Mouse (Mus musculus): Measurements from ENCODE around the gene Sfpq.

Sfpq gene

GRCm38 (mm10) chr4:127027228-127028190, 6.4 kb downstream of the Sfpq start:
- no peak for DNase-seq (ENCODE audit: low spot score)

DNA sequence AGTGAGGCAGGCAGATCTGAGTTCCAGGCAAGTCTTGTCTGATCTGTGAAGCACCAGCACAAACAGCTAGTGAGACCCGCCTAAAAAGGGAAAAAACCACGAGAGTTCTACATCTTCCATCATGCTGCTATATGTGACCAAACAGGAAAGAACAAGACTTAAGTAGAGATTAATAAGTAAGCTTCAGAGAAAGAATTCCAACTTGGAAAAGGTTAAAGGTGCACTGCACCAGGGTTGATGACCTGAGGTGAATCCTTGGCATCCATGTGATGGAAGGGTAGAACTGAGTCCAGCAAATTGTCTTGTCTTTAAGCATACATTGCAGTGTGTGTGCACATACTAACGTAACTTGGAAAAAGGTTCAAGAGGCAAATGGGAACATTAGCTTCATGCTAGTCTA, 16.0 kb downstream of the Sfpq start:
- DNase-seq (ENCODE audit: low spot score) = no peak

GRCm38 (mm10) chr4:127037908-127038827, 17.0 kb downstream of the Sfpq start:
- no peak for DNase-seq (ENCODE audit: low spot score)

DNA sequence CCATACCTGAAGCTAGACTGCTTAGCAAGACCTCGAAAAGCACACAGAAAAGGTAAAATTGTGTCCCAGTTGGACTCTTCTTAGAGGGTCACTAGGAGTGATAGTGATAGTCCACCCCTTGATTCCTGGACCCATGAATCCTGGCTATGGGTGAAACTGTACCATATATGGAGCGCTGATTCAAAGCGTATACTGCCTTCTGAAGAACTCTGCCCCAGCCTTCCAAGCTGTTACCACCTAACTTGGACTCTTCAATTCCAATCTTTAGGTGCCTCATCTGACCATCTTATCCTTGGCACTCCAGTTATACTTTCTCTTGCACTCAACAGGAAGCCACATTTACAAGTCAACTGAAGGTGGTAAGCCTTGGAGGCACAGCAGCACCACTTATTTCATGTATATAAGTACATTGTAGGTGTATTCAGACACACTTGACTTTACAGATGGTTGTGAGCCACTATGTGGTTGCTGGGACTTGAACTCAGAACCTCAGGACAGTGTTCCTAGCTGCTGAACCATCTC, 17.8 kb downstream of the Sfpq start:
- DNase-seq (ENCODE audit: low spot score) = no peak

DNA sequence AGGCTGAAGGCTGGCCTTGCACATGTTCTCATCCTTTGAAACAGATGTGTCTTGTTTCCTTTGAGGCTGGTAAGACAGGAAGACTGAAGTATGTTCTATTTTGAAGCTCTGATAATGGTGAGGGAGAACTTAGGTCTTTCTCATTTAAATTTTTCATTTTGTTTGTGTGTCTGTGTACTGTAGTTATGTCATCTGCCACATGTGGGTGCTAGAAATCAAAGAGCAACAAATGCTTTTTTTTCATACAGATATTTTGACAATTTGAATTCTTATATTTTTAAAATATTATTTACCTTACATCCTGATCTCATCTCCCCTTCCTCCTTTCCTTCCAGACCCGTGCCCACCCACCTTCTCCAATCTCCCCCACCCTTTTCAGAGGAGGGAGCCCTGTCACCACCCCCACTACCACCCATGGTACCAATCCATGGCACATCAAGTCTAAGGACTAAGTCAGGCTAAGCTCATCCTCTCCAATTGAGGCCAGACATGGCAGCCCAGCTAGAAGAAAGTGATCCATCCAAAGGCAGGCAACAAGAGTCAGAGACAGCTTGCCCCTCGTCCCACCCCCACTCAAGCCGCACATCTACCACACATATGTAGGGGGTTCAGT, 18.9 kb downstream of the Sfpq start:
- DNase-seq (ENCODE audit: low spot score) = no peak

- DNase-seq (ENCODE audit: low spot score) = no peak
These were observed 22.4 kb downstream of the Sfpq start for GRCm38 (mm10) chr4:127043540-127043939.

- no peak for DNase-seq (ENCODE audit: low spot score)
These were observed 30.0 kb downstream of the Sfpq start for GRCm38 (mm10) chr4:127051121-127051520.

- no peak for DNase-seq (ENCODE audit: low spot score)
These were observed 31.9 kb downstream of the Sfpq start for GRCm38 (mm10) chr4:127053071-127053470.

DNA sequence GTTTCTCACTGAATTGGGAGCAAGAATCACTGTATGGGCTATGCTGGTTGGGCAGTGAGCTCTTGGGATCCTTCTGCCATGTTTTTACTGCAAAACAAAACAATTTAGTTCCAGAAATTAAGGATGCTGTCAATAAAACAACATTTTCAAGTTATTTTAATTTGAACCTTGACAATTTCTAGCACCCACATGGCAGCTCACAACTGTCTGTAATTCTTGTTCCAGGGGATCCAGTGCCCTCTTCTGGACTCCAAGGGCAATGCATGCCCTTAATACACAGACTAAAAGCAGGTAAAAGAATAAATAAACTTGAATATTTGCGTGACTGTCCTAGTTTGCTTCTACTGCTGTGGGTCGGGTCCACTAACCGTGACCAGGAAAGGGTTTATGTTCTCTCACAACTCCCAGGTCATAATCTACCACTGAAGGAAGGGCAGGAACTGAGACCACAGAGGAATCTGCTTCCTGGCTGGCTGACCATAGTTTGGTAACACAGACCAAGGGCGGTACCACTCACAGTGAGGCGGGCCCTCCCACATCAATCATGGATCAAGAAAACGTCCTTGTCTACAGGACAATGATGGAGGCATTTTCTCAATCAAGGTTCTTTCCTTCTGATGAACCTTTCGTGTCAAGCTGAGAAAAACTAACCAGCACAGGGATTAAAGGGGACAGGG, 33.5 kb downstream of the Sfpq start:
- no peak for DNase-seq (ENCODE audit: low spot score)

GRCm38 (mm10) chr4:127060585-127061290, 39.6 kb downstream of the Sfpq start, which contains the start of gene Zmym1:
TSS of gene Zmym1 (minus strand) at chr4:127061152.
- DNase-seq (ENCODE audit: low spot score) = peak; percentile 48

DNA sequence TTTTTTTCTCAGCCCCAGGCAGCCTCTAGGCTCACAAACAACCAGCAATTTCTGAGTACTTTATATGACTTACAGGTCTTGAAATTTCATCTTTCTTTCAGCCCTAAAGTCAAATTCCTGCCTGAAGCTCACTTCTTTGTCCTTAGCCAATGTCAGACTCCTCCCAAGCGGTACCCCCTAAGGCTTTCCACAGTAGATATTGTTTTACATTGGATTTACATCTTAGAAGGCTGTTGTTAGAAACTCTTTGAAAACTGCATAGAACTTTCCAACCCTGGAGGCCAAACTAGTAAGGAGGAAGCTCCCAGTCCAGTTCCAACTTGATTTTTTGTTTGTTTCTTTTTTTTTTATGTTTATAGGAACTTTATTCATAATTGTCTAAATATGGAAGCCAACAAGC, 42.9 kb downstream of the Sfpq start:
- DNase-seq (ENCODE audit: low spot score) = no peak

- no peak for DNase-seq (ENCODE audit: low spot score)
These were observed 53.8 kb downstream of the Sfpq start for GRCm38 (mm10) chr4:127074915-127075314.

DNA sequence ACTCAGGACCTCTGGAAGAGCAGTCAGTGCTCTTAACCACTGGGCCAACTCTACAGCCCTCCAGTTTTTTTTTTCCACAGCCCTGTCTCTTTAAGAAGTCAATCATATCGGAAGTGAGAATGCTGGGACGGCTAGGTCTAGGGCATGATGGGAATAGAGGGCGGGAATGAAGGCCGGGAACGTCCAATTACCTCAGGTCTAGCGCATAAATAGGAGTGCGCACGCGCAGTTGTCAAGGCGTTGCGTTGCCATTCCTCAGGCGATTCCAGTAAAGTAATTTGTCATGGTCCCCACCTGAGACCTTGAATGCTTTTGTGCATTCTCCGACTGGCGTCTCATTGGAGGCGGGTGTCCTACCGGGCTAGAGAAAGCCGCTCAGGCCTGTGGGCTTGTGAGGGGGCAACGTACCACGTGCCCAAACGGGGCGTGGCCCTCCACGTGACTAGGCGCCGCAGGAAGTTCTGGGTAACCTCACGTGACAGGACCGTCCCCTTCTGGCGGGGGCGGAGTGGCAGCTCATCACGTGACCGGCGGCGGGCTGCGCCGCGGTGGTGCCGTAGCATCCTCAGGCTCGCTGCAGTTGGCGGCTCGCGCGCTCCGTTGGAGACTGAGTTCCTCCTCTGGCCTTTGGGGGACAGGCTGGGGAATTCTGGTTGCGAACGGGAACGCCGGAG, 55.9 kb downstream of the Sfpq start, which contains the start of gene Zmym6:
Gene Zmym6 (plus strand): TSS at position 509 of the 674 bp plus-strand sequence.
- peak; percentile 93 for DNase-seq (ENCODE audit: low spot score)

GRCm38 (mm10) chr4:127080806-127081205, 59.7 kb downstream of the Sfpq start:
- DNase-seq (ENCODE audit: low spot score) = no peak

- DNase-seq (ENCODE audit: low spot score) = no peak
These were observed 62.0 kb downstream of the Sfpq start for GRCm38 (mm10) chr4:127083131-127083530.

- no peak for DNase-seq (ENCODE audit: low spot score)
These were observed 64.6 kb downstream of the Sfpq start for GRCm38 (mm10) chr4:127085761-127086160.

Measured in layer of hippocampus, adult 9-10 months (tissue).